Mouse (Mus musculus) testis, adult 2 months (tissue): Measurements from ENCODE around the gene G6pc3.

Experiments used
- CTCF ChIP-seq: fragments of 200-500 bp; IDR thresholded peaks from 2 replicates; pipeline ENCODE4 v1.5.1; 2012; ENCODE audit warnings: low read depth, mild to moderate bottlenecking, inconsistent platforms, low read length, moderate library complexity; ENCODE audit not compliant: control insufficient read depth, insufficient read depth, insufficient replicate concordance
- POLR2A ChIP-seq: fragments of 200-500 bp; IDR thresholded peaks from 2 replicates; pipeline ENCODE4 v1.6.1; 2012; ENCODE audit warnings: low read depth, mild to moderate bottlenecking, inconsistent platforms, low read length, moderate library complexity; ENCODE audit not compliant: control insufficient read depth

DNA sequence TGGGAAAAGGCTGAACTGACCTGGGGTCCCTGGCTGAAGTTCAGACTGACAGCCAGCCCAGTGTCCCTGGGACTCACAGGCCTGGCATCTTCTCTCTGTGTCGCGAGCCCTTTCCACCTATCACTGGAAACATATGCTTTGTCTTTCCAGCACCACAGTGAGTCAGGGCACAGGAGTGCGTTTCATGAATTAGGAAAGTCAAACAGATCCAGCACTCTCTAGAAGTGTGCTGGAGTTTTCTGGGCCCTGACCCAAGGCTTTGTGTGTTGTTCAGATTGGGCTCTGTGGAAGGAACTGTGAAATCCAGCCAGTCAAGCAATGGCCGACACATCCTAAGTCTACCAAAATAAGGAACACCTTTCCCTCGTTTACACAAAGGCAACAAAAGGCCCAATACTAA, 35.8 kb downstream of the G6pc3 start:
- TF ChIP-seq POLR2A (no peak), CTCF (no peak)
